Mouse (Mus musculus): ENCODE measurements at regions not wholly inside any gene's neighbourhood (a gene's known extent, or its start where the extent isn't known, plus 50 kb on each side); places are given as distances from the start of the nearest gene placed in this dataset.

DNA sequence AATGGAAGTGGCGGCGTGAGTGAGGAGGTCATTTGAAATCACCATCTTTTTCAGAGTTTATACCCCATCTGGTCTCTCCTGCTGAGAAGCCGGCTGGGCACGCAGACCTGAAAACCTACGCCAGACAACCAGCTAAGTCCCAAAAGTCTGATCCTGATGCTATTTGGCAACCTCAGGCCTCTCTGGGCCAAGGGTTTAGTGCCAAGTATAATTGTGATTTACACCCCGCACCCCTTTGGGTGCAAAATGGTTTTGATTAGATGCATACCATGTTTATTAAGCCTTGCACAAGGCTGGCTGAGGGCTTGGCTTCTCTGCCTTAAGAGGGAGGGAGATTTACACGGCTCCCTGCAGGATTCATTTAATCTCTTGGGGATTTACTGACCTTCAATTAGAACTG lies 383.8 kb downstream of the Med13l start:
- no peak for TF ChIP-seq CTCF (IDR thresholded peaks at IDR 0.05)
- TF ChIP-seq POLR2A (IDR thresholded peaks at IDR 0.05; ENCODE audit: insufficient read depth, low read depth, low read length) = no peak

Measured in heart, adult 2 months (tissue).